Mouse (Mus musculus) monocyte, adult 5-6 weeks (primary cell): ENCODE measurements around the gene Tnni1. TPM values are rescaled to one million over a fixed set of nuclear protein-coding genes. Genes with fewer than 3 reads are reported as not detected.

Experiments
- ATAC-seq: fragments of 153-309, 156-312 bp; replicated peaks from 2 replicates; pipeline ENCODE4 v1.8.0; 2017; ENCODE audit warnings: mild to moderate bottlenecking; ENCODE audit not compliant: low TSS enrichment, insufficient number of reproducible peaks, severe bottlenecking, poor library complexity, low FRiP score
- total RNA-seq: library from RNA; stranded (forward); fragments of 200-1000, 200-491, 200-594 nt; gene quantifications from 3 replicates; pipeline ENCODE4 v1.2.3, GENCODE M21; 2017

The Tnni1 gene
- total RNA-seq, 1 experiment from 2014 or later = not detected

- no peak for ATAC-seq
These were observed 15.2 kb downstream of the Tnni1 start for GRCm38 (mm10) chr1:135794216-135795134.

DNA sequence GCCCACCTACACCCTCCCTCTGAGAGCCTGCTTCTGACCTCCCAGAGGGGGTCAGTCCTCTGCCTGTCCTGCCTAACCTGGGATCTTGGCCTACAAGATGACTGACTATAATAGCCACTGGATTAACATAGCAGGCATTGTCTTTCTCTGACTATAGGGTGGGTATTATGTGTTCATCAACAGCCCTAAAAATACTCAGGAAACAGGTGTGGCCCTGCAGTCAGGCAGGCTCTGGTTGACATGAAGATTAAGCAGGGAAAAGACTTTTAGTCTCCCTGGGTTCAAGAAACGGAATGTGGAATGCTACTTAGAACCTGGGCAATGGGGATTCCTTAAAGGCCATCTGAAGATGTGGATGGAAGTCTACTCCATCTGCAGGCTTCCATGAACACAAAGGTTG is 19.3 kb downstream of the Tnni1 start:
- ATAC-seq = no peak

- no peak for ATAC-seq
These were observed 19.9 kb downstream of the Tnni1 start for GRCm38 (mm10) chr1:135799109-135799627.

DNA sequence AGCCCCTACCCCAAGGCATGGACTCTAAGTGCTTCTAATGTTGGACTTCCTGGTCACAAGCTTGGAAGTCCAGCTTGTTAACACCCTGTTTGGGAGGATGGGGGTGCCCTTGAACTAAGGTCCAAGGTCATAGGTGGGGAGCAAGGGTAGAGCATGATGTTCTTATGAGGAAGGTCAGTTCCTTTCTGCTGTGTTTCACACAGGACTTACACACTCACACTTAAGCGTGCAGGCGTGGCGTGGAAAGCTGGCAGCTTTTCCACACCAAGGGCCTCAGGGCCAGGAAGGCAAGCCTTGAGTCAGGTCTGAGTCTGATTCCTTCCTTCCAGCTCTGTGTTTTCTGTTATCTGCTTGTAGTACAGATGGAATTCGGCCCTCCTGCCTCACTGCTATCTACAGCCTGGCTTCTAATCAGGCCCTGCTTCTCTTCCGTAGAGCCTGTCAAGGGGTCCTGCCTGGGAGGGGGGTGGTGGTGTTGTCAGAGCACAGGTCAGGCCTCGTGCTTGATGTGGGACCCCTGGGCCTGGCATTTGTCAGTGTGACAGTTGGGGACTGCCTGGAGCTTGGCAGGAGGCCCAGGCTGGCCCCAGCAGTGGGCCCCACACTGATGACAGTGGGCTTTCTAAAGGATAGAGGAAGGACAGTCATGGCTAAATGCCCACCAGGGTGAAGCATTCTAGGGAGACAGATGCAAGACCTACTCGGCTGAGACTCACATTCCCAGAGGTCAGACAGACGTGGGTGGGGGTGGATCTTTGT is 21.1 kb downstream of the Tnni1 start:
- ATAC-seq = no peak

DNA sequence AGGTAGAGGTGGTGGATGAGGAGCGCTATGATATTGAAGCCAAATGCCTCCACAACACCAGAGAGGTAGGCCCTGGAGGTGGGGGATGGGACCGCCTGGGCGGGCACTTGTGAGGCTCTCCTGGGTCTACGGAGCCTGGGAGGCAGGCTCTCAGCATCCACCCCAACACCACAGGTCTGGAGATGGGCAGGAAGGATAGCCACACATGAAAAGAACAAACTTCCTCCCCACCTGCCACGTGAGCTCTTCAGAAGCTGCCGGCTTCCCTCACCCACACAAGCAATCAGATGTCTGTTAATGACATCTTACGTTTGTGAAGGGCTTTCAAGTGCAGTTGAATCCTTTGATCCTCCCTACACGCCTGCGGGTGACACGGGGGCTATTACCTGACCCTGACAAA is 28.3 kb downstream of the Tnni1 start:
- ATAC-seq = no peak

DNA sequence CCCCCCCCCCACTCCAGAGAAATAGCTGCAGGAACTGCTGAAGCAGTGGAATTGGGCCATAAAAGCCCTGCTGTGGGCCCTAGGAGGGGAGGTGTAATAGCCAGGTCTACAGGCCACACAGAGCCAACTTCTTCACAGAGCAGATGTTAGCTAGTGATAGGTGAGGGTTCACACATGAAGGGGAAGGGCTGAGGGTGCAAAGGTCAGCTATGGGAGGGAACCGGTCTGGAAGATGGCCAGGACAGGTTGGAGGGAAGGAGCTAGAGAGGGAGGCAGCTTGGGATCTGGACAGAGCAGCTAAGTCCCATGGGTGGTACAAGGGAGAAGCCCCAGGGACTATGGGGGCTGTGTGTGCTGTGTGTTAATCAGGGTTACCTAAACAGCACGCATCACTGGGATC is 30.9 kb downstream of the Tnni1 start:
- ATAC-seq = no peak

DNA sequence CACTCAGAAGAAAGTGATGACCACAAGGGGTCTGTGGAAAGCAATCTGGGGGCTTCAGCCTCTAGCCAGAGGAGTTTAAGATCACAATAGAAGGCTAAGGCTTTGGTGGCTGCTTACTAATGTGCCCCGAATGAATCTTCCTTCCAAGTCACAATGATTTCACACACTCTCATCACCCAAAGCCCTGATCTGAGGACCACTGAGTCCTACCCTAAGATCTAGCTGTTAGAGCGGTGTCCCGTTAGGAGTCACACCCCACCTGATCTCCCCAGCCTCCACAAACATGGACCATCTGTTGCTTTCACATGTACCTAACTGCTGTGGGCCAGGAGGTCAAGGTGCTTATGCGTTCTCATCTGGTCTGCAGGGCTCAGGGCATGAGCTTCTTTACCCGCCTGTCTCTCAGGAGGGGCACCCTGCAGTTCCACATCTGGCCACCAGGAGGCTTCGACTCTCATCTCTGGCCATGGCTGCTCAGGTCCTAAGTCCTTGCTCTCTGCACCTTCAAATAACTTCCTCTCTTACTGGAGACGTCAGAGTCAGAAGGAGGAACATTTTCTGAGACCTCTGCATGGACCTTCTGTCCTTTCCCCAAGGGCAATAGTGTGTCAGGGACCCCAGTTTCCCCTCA is 31.9 kb downstream of the Tnni1 start:
- ATAC-seq = peak; percentile 81

GRCm38 (mm10) chr1:135812205-135812604 is 33.0 kb downstream of the Tnni1 start:
- ATAC-seq = no peak

GRCm38 (mm10) chr1:135812618-135813017 is 33.4 kb downstream of the Tnni1 start:
- no peak for ATAC-seq

DNA sequence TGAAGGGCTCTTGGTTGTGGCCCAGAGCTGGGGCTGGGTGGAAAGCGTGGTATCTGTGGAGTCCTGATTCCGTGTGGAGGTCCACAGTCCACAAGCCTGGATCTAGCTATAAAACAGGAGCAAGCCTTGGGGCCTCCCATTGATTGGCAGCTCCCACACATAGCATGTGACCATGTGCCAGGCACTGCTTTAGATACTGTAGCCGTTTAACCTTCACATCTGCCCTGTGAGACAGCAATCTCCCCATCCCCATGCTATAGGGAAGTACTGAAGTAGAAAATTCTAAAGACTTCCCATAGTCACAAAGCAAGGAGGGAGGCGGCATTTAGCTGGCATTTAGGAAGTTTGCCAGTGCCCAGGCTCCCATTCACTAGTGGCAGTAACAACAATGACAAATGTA is 33.8 kb downstream of the Tnni1 start:
- no peak for ATAC-seq

GRCm38 (mm10) chr1:135813687-135814395 is 34.6 kb downstream of the Tnni1 start:
- ATAC-seq = no peak

- ATAC-seq = no peak
These were observed 35.3 kb downstream of the Tnni1 start for GRCm38 (mm10) chr1:135814531-135814930.

- no peak for ATAC-seq
These were observed 38.4 kb downstream of the Tnni1 start for GRCm38 (mm10) chr1:135817595-135817994.

DNA sequence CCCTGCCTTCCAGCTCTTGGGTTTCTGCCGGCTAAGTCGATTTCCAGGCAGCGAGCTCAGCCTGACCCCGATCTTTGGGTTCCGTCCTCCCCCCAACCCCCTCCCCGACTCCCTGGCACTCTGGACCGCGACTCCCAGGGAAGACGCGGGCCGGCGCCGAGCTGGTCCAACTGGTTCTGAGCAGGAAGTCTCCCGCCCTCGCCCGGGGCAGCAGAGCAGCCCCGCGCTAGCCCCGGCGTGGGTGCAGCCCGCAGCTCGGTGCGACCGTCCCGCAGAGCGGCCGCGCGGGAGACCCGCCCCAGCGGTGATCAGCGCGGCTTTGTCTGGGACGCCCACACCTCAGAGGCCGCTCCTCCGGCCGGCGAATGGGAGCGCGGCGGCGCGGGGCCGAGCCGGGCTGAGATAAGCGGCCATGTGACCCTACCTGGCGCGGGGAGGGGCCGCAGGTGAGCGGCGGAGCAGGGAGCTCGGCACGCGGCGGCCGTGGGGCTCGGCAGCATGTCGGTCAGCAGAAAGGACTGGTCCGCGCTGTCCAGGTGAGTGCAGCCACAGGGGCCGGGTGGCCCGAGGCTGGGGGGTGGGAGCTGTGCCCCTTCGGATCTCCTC is 39.4 kb downstream of the Tnni1 start, which contains the start of gene Lad1:
Gene Lad1 (plus strand): TSS at position 118 of the 606 bp plus-strand sequence.
- ATAC-seq = no peak

- ATAC-seq = no peak
These were observed 40.8 kb downstream of the Tnni1 start for GRCm38 (mm10) chr1:135820071-135820470.

- no peak for ATAC-seq
These were observed 41.6 kb downstream of the Tnni1 start for GRCm38 (mm10) chr1:135820736-135821364.

- ATAC-seq = no peak
These were observed 42.5 kb downstream of the Tnni1 start for GRCm38 (mm10) chr1:135821780-135822179.

DNA sequence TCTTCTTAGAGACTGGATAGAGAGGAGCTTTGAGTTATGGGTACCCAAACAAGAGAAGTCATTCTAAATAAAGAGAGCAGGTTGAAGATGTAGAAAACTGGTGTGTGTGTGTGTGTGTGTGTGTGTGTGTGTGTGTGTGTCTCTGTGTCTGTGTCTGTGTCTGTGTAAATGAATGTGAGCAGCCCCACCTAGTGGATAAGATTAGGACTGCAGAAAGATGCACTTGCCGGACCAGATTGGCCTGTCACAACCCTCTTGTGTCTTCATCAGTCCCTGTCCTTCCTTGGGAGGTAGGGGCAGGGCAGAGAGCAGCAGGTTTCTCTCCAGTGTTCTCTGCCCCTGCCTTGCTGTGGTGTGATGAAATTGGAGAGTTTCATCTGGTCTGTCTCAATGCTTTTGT is 49.7 kb downstream of the Tnni1 start:
- no peak for ATAC-seq
